Mouse (Mus musculus) heart, postnatal 0 days (tissue): ENCODE data around the gene Tmx2. TPM values are rescaled to one million over a fixed set of nuclear protein-coding genes. Genes with fewer than 3 reads are reported as not detected.

Experiments used
- ATAC-seq: fragments of 200-750 bp; cut with Nextera tagmentation; 2 replicates; pipeline ENCODE4 v1.8.0; 2017; ENCODE audit warnings: low read depth, moderate number of reproducible peaks, moderate library complexity; ENCODE audit not compliant: insufficient read depth
- DNase-seq: peaks from one replicate; pipeline ENCODE4 v3.0.0-alpha.2; 2016; ENCODE audit warnings: low spot score
- H3K27ac ChIP-seq: fragments of 300-500 bp; sonication (generic); 2 replicates; pipeline ENCODE4 v1.5.1; 2014; ENCODE audit warnings: low read depth, mild to moderate bottlenecking
- H3K27me3 ChIP-seq: fragments of 300-500 bp; sonication (generic); 2 replicates; pipeline ENCODE4 v1.6.1; 2014; ENCODE audit warnings: low read length, mixed read lengths; ENCODE audit not compliant: control insufficient read depth, insufficient read depth
- H3K36me3 ChIP-seq: fragments of 300-500 bp; sonication (generic); replicated peaks from 2 replicates; pipeline ENCODE4 v1.6.1; 2014; ENCODE audit warnings: low read length, mixed read lengths; ENCODE audit not compliant: control insufficient read depth, insufficient read depth
- H3K4me1 ChIP-seq: fragments of 300-500 bp; sonication (generic); 2 replicates; pipeline ENCODE4 v1.6.1; 2014; ENCODE audit warnings: antibody characterized with exemption; ENCODE audit not compliant: control insufficient read depth, insufficient read depth
- H3K4me2 ChIP-seq: fragments of 300-500 bp; sonication (generic); 2 replicates; pipeline ENCODE4 v1.6.1; 2014; ENCODE audit warnings: low read depth, mild to moderate bottlenecking, low read length, moderate library complexity
- H3K4me3 ChIP-seq: fragments of 300-500 bp; sonication (generic); 2 replicates; pipeline ENCODE4 v1.5.1; 2014; ENCODE audit warnings: low read depth, low read length
- H3K9ac ChIP-seq: fragments of 300-500 bp; sonication (generic); replicated peaks from 2 replicates; pipeline ENCODE4 v1.6.1; 2014; ENCODE audit warnings: low read depth, low read length, mixed read lengths
- H3K9me3 ChIP-seq: fragments of 300-500 bp; sonication (generic); replicated peaks from 2 replicates; pipeline ENCODE4 v1.6.1; 2016; ENCODE audit warnings: low read length; ENCODE audit not compliant: control insufficient read depth
- CTCF ChIP-seq: IDR thresholded peaks from 2 replicates; pipeline ENCODE4 v1.5.1; 2016; ENCODE audit warnings: antibody characterized with exemption, control low read depth, low read depth
- EP300 ChIP-seq: IDR thresholded peaks from 2 replicates; pipeline ENCODE4 v1.6.1; 2016; ENCODE audit warnings: antibody characterized with exemption, low read depth
- WGBS: fragments of 180-500 bp; shearing (Covaris S2); extraction: QIAGEN DNeasy Blood & Tissue Kit; methylation state at CpG from one replicate; pipeline ENCODE4 v1.1.7; 2014; 5-methylcytosine and 5-hydroxymethylcytosine counted together
- polyA plus RNA-seq: library from polyadenylated mRNA; unstranded; fragments of >200 nt; fragmentation: Nextera tagmentation; extraction: Ambion mirVana; gene quantifications from 2 replicates; pipeline ENCODE4 v1.2.1, GENCODE M21; 2015
- total RNA-seq: library from RNA; depleted of rRNA; stranded (reverse); fragments of >200 nt; gene quantifications from 2 replicates; pipeline ENCODE4 v1.2.3, GENCODE M21; 2014; ENCODE audit warnings: low replicate concordance; rRNA removed

The Tmx2 gene
- total and polyA plus RNA-seq, 2 experiments from 2014 or later: 82.7 to 151 TPM

DNA sequence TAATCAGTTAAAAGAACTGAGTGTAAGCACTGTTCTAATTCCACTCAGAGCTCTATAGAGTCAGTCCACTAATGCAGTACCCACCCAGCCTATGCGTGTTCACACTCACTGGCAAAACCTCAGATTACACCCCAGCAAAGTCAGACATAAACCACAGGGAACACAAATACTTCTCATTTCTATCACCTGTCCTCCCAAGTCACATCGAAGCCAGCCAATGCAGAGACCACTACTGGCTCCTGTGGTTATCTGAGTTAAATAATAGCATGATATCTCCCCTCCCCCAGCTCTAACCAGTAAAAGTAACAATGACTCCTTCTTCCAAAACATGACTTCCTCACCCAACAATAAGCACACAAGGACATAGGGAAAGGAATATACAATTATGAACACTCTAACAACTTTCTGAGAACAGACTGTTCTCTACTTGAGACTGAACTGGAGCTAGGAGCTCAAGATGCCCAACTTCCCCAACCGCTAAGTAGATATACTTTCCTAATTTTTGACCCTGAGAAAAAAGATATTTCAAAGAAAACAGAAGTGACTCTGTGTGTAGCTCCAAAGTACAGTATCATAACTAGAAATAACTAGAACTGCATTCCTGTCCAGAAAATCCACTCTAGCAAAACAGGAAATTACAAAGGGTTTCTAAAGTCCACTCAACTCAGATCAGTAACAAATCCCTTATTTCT lies 55.4 kb downstream of the Tmx2 start:
- no peak overlapping the region for H3K9ac ChIP-seq
- TF ChIP-seq CTCF: no peak
- no peak for TF ChIP-seq EP300
- H3K4me3 ChIP-seq: no peak overlapping the region
- 64% methylated on average over 3 of the region's 3 CpGs for WGBS
- DNase-seq: no peak
- H3K4me2 ChIP-seq: no peak overlapping the region
- H3K27ac ChIP-seq: peak overlapping the region; percentile 39; the same call in 1 of the 2 replicates
- peaks cover 48% of the 10 kb centered on the region for H3K36me3 ChIP-seq
- ATAC-seq: no peak
- H3K27me3 ChIP-seq: no peaks in the 10 kb centered on the region
- peaks cover 46% of the 10 kb centered on the region for H3K4me1 ChIP-seq
- no peaks in the 10 kb centered on the region for H3K9me3 ChIP-seq

DNA sequence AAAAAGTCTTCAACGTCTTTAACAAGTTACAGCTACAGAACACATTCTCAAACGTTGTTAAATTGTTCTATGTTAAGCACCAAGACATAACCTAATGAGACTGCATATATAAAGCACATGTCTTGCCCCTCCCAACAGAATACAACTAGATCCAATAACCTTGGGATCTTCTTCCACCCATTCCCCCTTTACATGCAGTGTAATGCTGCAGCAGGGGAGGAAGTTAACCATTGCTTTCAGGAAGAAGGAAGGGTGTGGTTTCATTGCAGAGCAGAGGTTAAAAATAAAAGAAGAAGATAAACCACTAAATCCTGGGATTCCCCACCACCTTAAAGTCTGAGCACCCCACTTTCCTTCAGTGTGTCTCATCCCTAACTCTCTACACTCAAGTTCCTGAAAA lies 56.3 kb downstream of the Tmx2 start:
- ATAC-seq (no peak), DNase-seq (no peak)
- H3K27ac ChIP-seq: peak overlapping the region; percentile 39
- H3K4me1 ChIP-seq: peaks cover 41% of the 10 kb centered on the region
- no peaks in the 10 kb centered on the region for H3K27me3 ChIP-seq
- TF ChIP-seq CTCF: no peak
- no peak for TF ChIP-seq EP300
- no peak overlapping the region for H3K4me2 ChIP-seq
- no peak overlapping the region for H3K4me3 ChIP-seq
- peaks cover 49% of the 10 kb centered on the region for H3K36me3 ChIP-seq
- H3K9ac ChIP-seq: no peak overlapping the region
- no peaks in the 10 kb centered on the region for H3K9me3 ChIP-seq
- 49% methylated on average over 2 of the region's 2 CpGs for WGBS

Other genes starting within 250 kb of the Tmx2 start
- 55.2 and 58.1 TPM in 2 replicates for gene Tfpi, start 202.4 kb downstream of the Tmx2 start, total RNA-seq
- gene Tfpi, start 202.4 kb downstream of the Tmx2 start, polyA plus RNA-seq: 58.4 and 59.5 TPM in 2 replicates
- 121 and 156 TPM in 2 replicates for gene Ctnnd1, start 28.4 kb downstream of the Tmx2 start, total RNA-seq
- 26.5 and 29.8 TPM in 2 replicates for gene Ctnnd1, start 28.4 kb downstream of the Tmx2 start, polyA plus RNA-seq
- not detected in 2 replicates for gene Btbd18, start 20.1 kb downstream of the Tmx2 start, total RNA-seq
- 0.05 and 0.08 TPM in 2 replicates for gene Btbd18, start 20.1 kb downstream of the Tmx2 start, polyA plus RNA-seq
- gene Selenoh, start 8.4 kb downstream of the Tmx2 start, total RNA-seq: 240 and 350 TPM in 2 replicates
- gene Selenoh, start 8.4 kb downstream of the Tmx2 start, polyA plus RNA-seq: 137 and 149 TPM in 2 replicates
- not detected in 2 replicates for gene Gm28635, start 1.1 kb downstream of the Tmx2 start, total RNA-seq
- not detected in 2 replicates for gene Gm28635, start 1.1 kb downstream of the Tmx2 start, polyA plus RNA-seq
- gene Med19, start 738 bp downstream of the Tmx2 start, total RNA-seq: 8.1 and 41.5 TPM in 2 replicates
- gene Med19, start 738 bp downstream of the Tmx2 start, polyA plus RNA-seq: 15.9 and 17.0 TPM in 2 replicates
- gene Zdhhc5, start 36.0 kb upstream of the Tmx2 start, total RNA-seq: 46.5 and 46.8 TPM in 2 replicates
- gene Zdhhc5, start 36.0 kb upstream of the Tmx2 start, polyA plus RNA-seq: 20.5 TPM in 2 replicates
- gene Clp1, start 48.2 kb upstream of the Tmx2 start, total RNA-seq: 5.2 and 5.8 TPM in 2 replicates
- 10.1 and 10.5 TPM in 2 replicates for gene Clp1, start 48.2 kb upstream of the Tmx2 start, polyA plus RNA-seq
- not detected in 2 replicates for gene Ypel4, start 54.9 kb upstream of the Tmx2 start, total RNA-seq
- gene Ypel4, start 54.9 kb upstream of the Tmx2 start, polyA plus RNA-seq: 1.1 and 1.2 TPM in 2 replicates
- 4.3 TPM in 1 of 2 replicates, not detected in the other for gene Gm19426, start 64.5 kb upstream of the Tmx2 start, total RNA-seq
- 3.0 and 3.1 TPM in 2 replicates for gene Gm19426, start 64.5 kb upstream of the Tmx2 start, polyA plus RNA-seq
- 26.3 and 31.2 TPM in 2 replicates for gene Serping1, start 96.3 kb upstream of the Tmx2 start, total RNA-seq
- 37.1 and 38.8 TPM in 2 replicates for gene Serping1, start 96.3 kb upstream of the Tmx2 start, polyA plus RNA-seq
- 40.0 and 47.0 TPM in 2 replicates for gene Ube2l6, start 119.7 kb upstream of the Tmx2 start, total RNA-seq
- gene Ube2l6, start 119.7 kb upstream of the Tmx2 start, polyA plus RNA-seq: 29.8 and 36.9 TPM in 2 replicates
- not detected in 2 replicates for gene Smtnl1, start 143.5 kb upstream of the Tmx2 start, total RNA-seq
- gene Smtnl1, start 143.5 kb upstream of the Tmx2 start, polyA plus RNA-seq: 0.07 and 0.12 TPM in 2 replicates
- 117 and 140 TPM in 2 replicates for gene Timm10, start 147.9 kb upstream of the Tmx2 start, total RNA-seq
- gene Timm10, start 147.9 kb upstream of the Tmx2 start, polyA plus RNA-seq: 129 and 133 TPM in 2 replicates
- gene Slc43a1, start 159.7 kb upstream of the Tmx2 start, total RNA-seq: 3.9 and 14.1 TPM in 2 replicates
- 2.8 and 2.9 TPM in 2 replicates for gene Slc43a1, start 159.7 kb upstream of the Tmx2 start, polyA plus RNA-seq
- gene Rtn4rl2, start 207.6 kb upstream of the Tmx2 start, total RNA-seq: 1.6 and 9.2 TPM in 2 replicates
- 0.91 and 1.1 TPM in 2 replicates for gene Rtn4rl2, start 207.6 kb upstream of the Tmx2 start, polyA plus RNA-seq